Mouse (Mus musculus): ENCODE measurements around the gene Actr1b. TPM values are rescaled to one million over a fixed set of nuclear protein-coding genes. Genes with fewer than 3 reads are reported as not detected.

Actr1b gene
- 142 and 145 TPM in 2 replicates for polyA plus RNA-seq (2016; fragmentation: Nextera tagmentation; extraction: Ambion mirVana)

DNA sequence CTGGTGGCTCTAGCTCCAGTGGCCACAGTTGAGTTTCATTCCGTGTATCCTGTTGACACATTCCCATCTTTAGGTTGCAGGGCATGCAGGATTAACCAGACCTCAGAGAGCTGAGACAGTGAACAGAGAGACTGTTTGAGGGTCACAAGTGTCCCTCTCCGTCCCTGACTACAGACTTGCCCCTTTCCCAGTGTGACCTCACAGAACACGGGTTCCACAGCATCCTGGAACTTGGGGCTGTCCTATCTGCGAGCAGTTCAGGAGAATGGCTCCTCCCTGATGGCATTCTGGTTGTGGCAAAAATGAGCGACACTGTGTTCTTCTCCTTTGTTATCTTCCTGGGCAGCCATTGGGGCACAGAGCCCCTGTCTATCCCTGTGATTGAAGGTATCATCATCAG is at the start of gene Actr1b:
TSS of gene Actr1b (minus strand) at position 112 of the 400 bp plus-strand sequence.
- DNase-seq (ENCODE audit: low spot score) = no peak
- Histone ChIP-seq H3K27me3 (ENCODE audit: low read depth, poor library complexity, severe bottlenecking) (no peaks in the 10 kb centered on the region), H3K4me3 (no peak within 1 kb of the TSS), H3K36me3 (no peaks in the 10 kb centered on the region), H3K9me3 (replicated peaks) (no peaks in the 10 kb centered on the region), H3K4me1 (peaks cover under 1% of the 10 kb centered on the region; the same call in 1 of the 2 replicates), H3K27ac (replicated peaks) (no peak within 1 kb of the TSS)
- 83% methylated on average over 5 of the region's 5 CpGs for WGBS

DNA sequence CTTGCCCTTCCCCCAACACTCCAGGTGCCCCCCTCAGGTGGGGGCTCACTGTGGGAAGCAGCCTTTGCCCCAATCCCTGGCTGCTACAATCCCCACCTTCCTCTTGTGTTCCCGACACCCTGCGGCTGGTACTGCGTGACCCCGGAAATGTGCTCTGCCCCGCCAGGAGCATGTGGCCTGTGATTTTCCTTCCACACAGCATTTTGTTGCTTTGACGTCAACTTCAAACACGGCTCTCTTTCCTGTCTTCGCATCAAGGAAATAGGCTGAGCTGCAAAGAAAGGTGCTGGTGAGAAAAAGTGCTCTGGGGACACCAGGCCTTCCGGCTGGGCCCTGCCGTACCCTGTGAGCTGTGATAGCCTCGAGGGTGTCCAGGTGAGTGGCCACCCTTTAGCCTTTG is 47.3 kb upstream of the Actr1b start, which contains the start of gene Zap70:
TSS of gene Zap70 (plus strand) at position 231 of the 400 bp plus-strand sequence.
- H3K9me3 ChIP-seq (replicated peaks) = no peaks in the 10 kb centered on the region
- H3K36me3 ChIP-seq = no peaks in the 10 kb centered on the region
- H3K4me3 ChIP-seq = no peak within 1 kb of the TSS
- 0 out of 2 replicates have a peak, but pooled peaks cover under 1% of the 10 kb centered on the region for H3K4me1 ChIP-seq
- WGBS = 89% methylated on average over 11 of the region's 11 CpGs
- H3K27ac ChIP-seq (replicated peaks) = no peak within 1 kb of the TSS
- no peak for DNase-seq (ENCODE audit: low spot score)
- H3K27me3 ChIP-seq (ENCODE audit: low read depth, poor library complexity, severe bottlenecking) = no peaks in the 10 kb centered on the region

DNA sequence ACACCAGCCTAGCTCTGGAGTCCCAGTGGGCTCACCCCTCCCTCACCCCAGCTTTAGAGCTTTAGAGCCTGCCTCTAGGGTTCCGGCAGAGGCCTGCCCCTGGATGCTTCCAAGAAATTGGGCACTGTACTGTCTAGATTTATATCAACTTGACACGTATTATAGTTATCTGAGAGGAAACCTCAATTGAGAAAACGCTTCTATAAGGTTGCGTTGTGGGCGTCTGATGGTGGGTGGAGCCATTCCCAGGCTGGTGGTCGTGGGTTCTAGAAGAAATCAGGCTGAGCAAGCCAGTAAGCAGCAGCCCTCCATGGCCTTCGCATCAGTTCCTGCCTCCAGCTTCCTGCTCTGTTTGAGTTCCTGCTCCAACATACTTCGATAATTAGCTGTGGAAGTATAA is 46.8 kb upstream of the Actr1b start:
- no peaks in the 10 kb centered on the region for H3K9me3 ChIP-seq (replicated peaks)
- no peaks in the 10 kb centered on the region for H3K4me1 ChIP-seq
- DNase-seq (ENCODE audit: low spot score) = no peak
- no peaks in the 10 kb centered on the region for H3K36me3 ChIP-seq
- no peak overlapping the region for H3K27ac ChIP-seq (replicated peaks)
- no peak overlapping the region for H3K4me3 ChIP-seq
- 91% methylated on average over 8 of the region's 8 CpGs for WGBS
- H3K27me3 ChIP-seq (ENCODE audit: low read depth, poor library complexity, severe bottlenecking) = no peaks in the 10 kb centered on the region

DNA sequence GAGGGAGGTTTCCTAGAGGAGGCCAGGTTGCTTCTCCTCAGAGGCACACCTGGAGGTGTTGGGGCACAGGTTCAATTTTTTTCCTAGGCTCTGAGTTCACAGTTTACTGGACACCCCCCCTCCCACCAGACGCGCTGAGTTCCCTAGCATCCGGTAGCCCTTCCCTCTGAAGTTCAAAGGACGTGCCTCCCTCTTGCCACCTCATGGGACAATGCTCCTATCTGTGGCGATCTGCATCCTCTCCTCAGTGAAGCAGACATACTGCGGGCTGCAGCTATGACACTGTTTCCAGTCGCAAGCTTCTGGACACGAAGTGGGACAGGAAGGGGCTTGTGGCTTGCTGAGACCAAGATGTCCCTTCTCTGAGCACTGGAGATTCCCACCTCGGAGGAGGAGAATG is 46.2 kb upstream of the Actr1b start:
- H3K4me1 ChIP-seq = no peaks in the 10 kb centered on the region
- DNase-seq (ENCODE audit: low spot score) = no peak
- no peaks in the 10 kb centered on the region for H3K36me3 ChIP-seq
- H3K4me3 ChIP-seq = no peak overlapping the region
- H3K27me3 ChIP-seq (ENCODE audit: low read depth, poor library complexity, severe bottlenecking) = no peaks in the 10 kb centered on the region
- H3K9me3 ChIP-seq (replicated peaks) = no peaks in the 10 kb centered on the region
- no peak overlapping the region for H3K27ac ChIP-seq (replicated peaks)
- WGBS = 86% methylated on average over 9 of the region's 9 CpGs

DNA sequence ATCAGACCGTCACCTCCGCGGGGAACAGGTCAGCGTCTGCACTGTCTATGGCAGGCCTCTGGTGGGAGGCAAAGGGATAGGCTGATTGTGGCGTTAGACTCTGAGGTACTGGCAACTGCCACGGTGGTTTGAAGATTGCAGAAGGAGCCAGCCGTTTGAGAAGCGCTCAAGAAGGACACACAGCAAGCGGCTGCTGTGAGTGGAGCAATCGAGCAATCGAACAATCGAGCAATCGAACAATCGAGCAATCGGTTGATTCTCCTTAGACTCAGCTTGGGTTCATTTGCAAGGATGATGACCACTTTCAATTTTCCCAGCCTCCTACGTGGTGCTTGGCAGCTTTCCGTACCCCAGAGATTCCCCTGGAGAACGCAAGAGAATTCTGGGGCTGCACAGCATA is 44.9 kb upstream of the Actr1b start:
- H3K27me3 ChIP-seq (ENCODE audit: low read depth, poor library complexity, severe bottlenecking) = no peaks in the 10 kb centered on the region
- H3K4me3 ChIP-seq = no peak overlapping the region
- H3K4me1 ChIP-seq = no peaks in the 10 kb centered on the region
- no peak for DNase-seq (ENCODE audit: low spot score)
- 88% methylated on average over 18 of the region's 18 CpGs for WGBS
- no peaks in the 10 kb centered on the region for H3K9me3 ChIP-seq (replicated peaks)
- no peak overlapping the region for H3K27ac ChIP-seq (replicated peaks)
- no peaks in the 10 kb centered on the region for H3K36me3 ChIP-seq

DNA sequence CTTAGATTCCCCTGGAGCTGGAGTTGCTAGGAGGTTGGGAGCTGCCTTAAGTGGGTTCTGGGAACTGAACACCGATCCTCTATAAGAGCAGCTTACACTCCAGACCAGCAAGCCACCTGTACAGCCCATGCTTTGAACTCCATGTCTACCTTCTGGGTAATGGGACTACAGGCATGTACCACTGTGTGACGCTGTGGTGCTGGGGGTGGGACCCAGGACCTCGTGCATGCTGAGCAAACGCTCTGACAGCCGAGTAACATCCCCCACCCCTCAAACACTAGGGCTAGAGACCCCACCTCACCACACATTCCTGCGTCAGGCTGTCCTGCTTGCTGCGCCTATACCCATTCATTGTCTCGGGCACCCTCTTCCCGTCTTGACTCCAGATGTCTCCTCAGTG is 44.3 kb upstream of the Actr1b start:
- H3K27me3 ChIP-seq (ENCODE audit: low read depth, poor library complexity, severe bottlenecking) = no peaks in the 10 kb centered on the region
- H3K4me1 ChIP-seq = no peaks in the 10 kb centered on the region
- H3K9me3 ChIP-seq (replicated peaks) = no peaks in the 10 kb centered on the region
- H3K27ac ChIP-seq (replicated peaks) = no peak overlapping the region
- H3K36me3 ChIP-seq = no peaks in the 10 kb centered on the region
- no peak overlapping the region for H3K4me3 ChIP-seq
- 88% methylated on average over 9 of the region's 9 CpGs for WGBS
- no peak for DNase-seq (ENCODE audit: low spot score)

DNA sequence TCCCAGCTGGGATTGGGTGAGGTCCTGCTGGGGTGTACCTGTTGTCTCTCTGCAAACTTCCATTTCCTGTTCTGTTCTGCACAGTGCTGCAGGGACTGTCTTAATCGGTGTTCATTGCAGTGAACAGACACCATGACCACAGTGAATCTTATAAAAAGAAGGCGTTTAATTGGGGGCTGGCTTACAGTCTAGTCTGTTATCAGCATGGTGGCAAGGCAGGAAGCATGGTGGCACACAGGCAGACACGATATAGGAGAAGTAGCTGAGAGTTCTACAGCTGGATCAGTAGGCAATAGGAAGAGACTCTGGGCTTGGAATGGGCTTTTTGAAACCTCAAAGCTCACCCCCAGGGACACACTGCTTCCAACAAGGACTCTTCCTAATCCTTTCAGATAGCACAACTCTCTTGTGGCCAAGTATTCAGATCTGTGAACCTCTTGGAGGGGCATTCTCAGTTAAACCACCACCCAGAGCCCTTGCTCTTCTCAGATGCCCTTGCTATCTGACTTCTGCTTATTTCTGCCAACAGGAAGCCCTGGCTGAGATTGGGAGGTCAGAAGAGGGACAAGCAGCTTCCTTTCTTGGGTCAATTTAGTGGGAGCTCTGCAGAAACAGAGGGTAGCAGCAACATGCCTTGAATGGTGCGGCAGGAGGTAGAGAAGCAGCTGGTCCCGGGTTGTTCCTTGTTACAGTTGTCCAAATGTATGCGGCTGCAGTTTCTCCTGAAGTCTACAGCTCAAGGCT is 39.9 kb upstream of the Actr1b start:
- Histone ChIP-seq H3K4me3 (no peak overlapping the region), H3K4me1 (no peaks in the 10 kb centered on the region), H3K27me3 (ENCODE audit: low read depth, poor library complexity, severe bottlenecking) (no peaks in the 10 kb centered on the region), H3K27ac (replicated peaks) (no peak overlapping the region), H3K9me3 (replicated peaks) (no peaks in the 10 kb centered on the region), H3K36me3 (no peaks in the 10 kb centered on the region)
- 88% methylated on average over 6 of the region's 6 CpGs for WGBS
- no peak for DNase-seq (ENCODE audit: low spot score)

DNA sequence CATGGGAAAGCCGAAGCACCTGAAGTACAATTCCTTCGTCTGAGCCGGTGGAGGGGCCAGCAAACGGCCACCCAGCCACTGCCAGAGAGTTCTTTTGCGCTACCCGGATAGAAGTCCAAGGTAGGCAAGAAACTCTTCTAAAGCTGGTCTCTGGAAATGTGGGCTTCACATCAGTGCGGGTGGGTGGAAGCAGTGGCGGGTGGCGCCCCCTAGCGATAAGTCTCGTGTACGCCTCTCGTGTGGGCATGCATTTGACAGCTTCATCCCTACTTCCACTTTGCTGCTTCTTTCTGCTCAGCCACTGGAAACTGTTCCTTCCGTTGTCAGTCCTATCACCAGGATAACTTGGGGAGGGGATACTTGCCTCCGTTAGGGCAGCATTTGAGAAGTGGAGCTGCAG is 32.2 kb upstream of the Actr1b start:
- Histone ChIP-seq H3K4me1 (peaks cover 20% of the 10 kb centered on the region), H3K9me3 (replicated peaks) (no peaks in the 10 kb centered on the region), H3K36me3 (no peaks in the 10 kb centered on the region), H3K27me3 (ENCODE audit: low read depth, poor library complexity, severe bottlenecking) (0 out of 2 replicates have a peak, but pooled peaks cover 5% of the 10 kb centered on the region), H3K27ac (replicated peaks) (no peak overlapping the region), H3K4me3 (no peak overlapping the region)
- WGBS = 47% methylated on average over 15 of the region's 15 CpGs
- DNase-seq (ENCODE audit: low spot score) = peak; percentile 46

DNA sequence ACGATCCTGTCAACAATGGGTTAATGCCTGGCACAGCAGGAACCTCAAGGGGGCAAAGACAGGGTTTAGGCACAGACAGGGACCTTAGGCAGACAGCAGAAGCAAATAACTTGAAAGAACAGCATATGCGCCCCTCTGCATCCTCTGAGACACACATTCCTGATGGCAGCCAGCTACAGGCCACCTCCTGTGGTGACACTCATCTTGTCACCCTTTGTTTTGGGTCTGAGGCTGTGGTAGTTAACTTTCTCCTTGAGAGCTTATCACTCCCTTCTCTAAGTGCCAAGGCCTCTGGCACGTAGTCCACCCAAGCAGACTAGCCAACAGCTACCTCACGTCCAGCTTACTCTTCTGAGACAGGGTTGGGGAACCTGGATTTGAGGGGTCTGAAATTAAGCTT is 31.4 kb upstream of the Actr1b start:
- 0 out of 2 replicates have a peak, but pooled peaks cover 13% of the 10 kb centered on the region for H3K27me3 ChIP-seq (ENCODE audit: low read depth, poor library complexity, severe bottlenecking)
- H3K4me3 ChIP-seq = no peak overlapping the region
- H3K36me3 ChIP-seq = no peaks in the 10 kb centered on the region
- DNase-seq (ENCODE audit: low spot score) = no peak
- WGBS = 32% methylated on average over 4 of the region's 4 CpGs
- no peaks in the 10 kb centered on the region for H3K9me3 ChIP-seq (replicated peaks)
- H3K4me1 ChIP-seq = peaks cover 20% of the 10 kb centered on the region
- no peak overlapping the region for H3K27ac ChIP-seq (replicated peaks)

DNA sequence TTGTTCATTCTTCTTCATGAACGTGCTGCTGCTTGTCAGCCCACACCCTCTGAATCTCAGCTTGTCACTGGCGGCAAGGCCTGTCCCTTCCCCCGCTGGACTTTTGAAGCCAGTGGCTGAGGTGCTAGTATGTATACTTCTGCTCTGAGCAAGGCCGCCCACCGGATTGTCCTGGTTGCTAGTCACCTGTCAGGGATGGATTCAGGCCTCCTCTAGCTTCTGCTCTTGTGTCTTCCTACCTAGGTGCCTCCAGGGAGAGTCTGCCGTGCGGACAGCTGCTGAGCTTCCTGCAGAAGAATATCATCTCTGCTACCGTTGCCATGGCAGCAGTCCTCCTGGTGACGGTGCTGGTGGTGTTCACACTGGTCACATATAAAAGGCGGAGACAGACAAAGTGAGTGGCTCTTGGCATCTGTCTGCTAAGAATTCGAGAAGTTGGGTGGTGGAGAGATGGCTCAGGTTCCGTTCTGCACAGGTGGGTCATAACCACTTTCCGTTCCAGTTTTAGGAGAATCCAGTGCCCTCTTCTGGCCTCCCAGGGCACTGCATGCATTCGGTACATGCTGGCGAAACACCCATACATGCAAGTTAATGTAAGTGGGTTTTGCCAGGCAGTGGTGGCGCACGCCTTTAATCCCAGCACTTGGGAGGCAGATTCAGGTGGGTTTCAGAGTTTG is 30.2 kb upstream of the Actr1b start:
- Histone ChIP-seq H3K4me3 (peak overlapping the region; percentile 41), H3K4me1 (peaks cover 20% of the 10 kb centered on the region), H3K27me3 (ENCODE audit: low read depth, poor library complexity, severe bottlenecking) (0 out of 2 replicates have a peak, but pooled peaks cover 15% of the 10 kb centered on the region), H3K36me3 (no peaks in the 10 kb centered on the region), H3K9me3 (replicated peaks) (no peaks in the 10 kb centered on the region), H3K27ac (replicated peaks) (no peak overlapping the region)
- WGBS = 37% methylated on average over 17 of the region's 17 CpGs
- DNase-seq (ENCODE audit: low spot score) = peak; percentile 71

DNA sequence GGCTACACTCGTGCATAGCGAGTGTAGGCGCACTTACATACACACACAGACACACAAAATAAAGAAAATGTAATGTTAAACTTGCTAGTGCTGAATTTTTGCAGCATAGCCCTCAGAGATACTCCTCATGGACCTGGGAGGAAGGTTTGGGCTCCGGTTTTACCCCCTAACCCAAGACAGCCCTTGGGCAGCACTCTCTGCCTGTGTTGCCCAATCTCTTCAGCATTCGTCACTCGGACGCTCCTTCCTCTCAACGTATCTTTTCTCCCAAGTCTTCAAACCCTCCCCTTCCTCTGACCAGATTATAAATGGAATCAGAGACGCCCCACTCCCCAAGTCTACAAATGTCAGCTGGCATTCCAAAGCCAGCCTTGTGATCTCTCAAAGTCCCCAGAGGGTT is 28.8 kb upstream of the Actr1b start:
- H3K27ac ChIP-seq (replicated peaks) = no peak overlapping the region
- DNase-seq (ENCODE audit: low spot score) = no peak
- H3K36me3 ChIP-seq = no peaks in the 10 kb centered on the region
- 83% methylated on average over 9 of the region's 9 CpGs for WGBS
- H3K4me3 ChIP-seq = no peak overlapping the region
- 0 out of 2 replicates have a peak, but pooled peaks cover 15% of the 10 kb centered on the region for H3K27me3 ChIP-seq (ENCODE audit: low read depth, poor library complexity, severe bottlenecking)
- peaks cover 20% of the 10 kb centered on the region for H3K4me1 ChIP-seq
- H3K9me3 ChIP-seq (replicated peaks) = no peaks in the 10 kb centered on the region

DNA sequence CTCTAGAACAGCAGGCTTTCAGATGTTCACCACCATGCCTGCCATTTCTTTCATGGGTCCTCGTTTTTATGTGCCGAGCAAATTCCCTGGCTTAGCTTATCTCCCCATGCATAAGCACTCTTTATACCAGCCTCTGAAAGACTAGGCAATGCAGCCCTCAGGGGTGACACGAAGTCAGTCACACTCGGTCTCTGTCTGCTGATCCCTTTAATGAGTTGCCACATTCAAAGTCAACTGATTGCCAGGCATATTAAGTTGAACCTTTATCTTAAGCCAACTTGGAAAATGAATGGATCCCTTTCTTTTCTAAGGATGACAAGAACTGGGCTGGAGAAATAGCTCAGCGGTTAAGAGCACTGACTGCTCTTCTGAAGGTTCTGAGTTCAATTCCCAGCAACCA is 25.0 kb upstream of the Actr1b start:
- no peak for DNase-seq (ENCODE audit: low spot score)
- Histone ChIP-seq H3K27ac (replicated peaks) (no peak overlapping the region), H3K4me3 (no peak overlapping the region), H3K36me3 (no peaks in the 10 kb centered on the region), H3K27me3 (ENCODE audit: low read depth, poor library complexity, severe bottlenecking) (0 out of 2 replicates have a peak, but pooled peaks cover 15% of the 10 kb centered on the region), H3K9me3 (replicated peaks) (no peaks in the 10 kb centered on the region), H3K4me1 (peaks cover 4% of the 10 kb centered on the region)
- 82% methylated on average over 5 of the region's 5 CpGs for WGBS

DNA sequence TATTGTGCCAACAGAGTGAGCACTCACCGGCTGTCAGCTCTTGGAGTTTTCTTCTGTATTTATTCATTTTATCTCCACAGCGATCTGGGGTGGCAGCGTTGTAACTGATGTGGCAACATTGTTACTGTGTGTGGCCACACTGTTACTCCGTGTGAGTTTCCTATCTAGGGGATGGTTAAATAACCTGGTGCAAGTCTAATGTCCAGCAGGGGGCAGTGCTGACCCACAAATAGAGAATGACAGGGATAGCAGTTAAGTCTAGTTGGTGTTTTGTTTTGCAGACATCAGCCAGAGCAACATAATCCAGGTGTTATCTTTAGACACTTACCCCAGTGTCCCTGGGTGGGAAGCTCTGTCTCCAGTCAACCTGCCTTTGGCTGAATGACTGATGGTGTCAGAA is 23.1 kb upstream of the Actr1b start:
- Histone ChIP-seq H3K27ac (replicated peaks) (no peak overlapping the region), H3K36me3 (no peaks in the 10 kb centered on the region), H3K4me1 (no peaks in the 10 kb centered on the region), H3K4me3 (no peak overlapping the region), H3K27me3 (ENCODE audit: low read depth, poor library complexity, severe bottlenecking) (0 out of 2 replicates have a peak, but pooled peaks cover 10% of the 10 kb centered on the region), H3K9me3 (replicated peaks) (no peaks in the 10 kb centered on the region)
- peak; percentile 73 for DNase-seq (ENCODE audit: low spot score)
- WGBS = 18% methylated on average over 4 of the region's 4 CpGs

All from midbrain, embryonic 10.5 days (tissue).